18 mouse cellular contexts compared by ENCODE assay signal in genomic region chr2:165398164-165398785, GRCm38 (mm10). TPM values are rescaled to one million over a fixed set of nuclear protein-coding genes. Genes with fewer than 3 reads are reported as not detected.
DNase-seq lines count a peak whose midpoint lies in the region; ATAC-seq lines count a peak whose summit lies in the region.
"Had no signal": no experiment of that assay in that cellular context is flagged by ENCODE, and none has a peak within 500 bp of the region (broad histone marks: within the 10 kb centered on the region; RNA-seq: fewer than 3 reads in every experiment).

No protein-coding gene starts in this region.

- no peak overlapping the region for H3K4me2 ChIP-seq in forebrain, embryonic 11.5 days (ENCODE audit: low read depth, low read length, severe bottlenecking)
- no peak overlapping the region for H3K4me2 ChIP-seq in forebrain, embryonic 14.5 days (ENCODE audit: low read length)
- 0 out of 2 replicates have a peak overlapping the region, but pooled peaks have one; percentile 20 for H3K4me2 ChIP-seq in neural tube, embryonic 12.5 days (replicated peaks)
- no peak overlapping the region for H3K4me2 ChIP-seq in neural tube, embryonic 15.5 days
- H3K4me2 ChIP-seq in midbrain, embryonic 13.5 days (replicated peaks): no peak overlapping the region
- H3K4me2 ChIP-seq: embryonic facial prominence, embryonic 13.5 days; heart, embryonic 13.5 days had no signal

- H3K9ac ChIP-seq in forebrain, embryonic 11.5 days (ENCODE audit: low read length): no peak overlapping the region
- H3K9ac ChIP-seq in forebrain, embryonic 14.5 days (ENCODE audit: low read length): no peak overlapping the region
- H3K9ac ChIP-seq in neural tube, embryonic 12.5 days: no peak overlapping the region
- no peak overlapping the region for H3K9ac ChIP-seq in neural tube, embryonic 15.5 days (replicated peaks)
- no peak overlapping the region for H3K9ac ChIP-seq in midbrain, embryonic 13.5 days (replicated peaks)
- H3K9ac ChIP-seq: embryonic facial prominence, embryonic 13.5 days; heart, embryonic 13.5 days had no signal

- no peak overlapping the region for H3K27ac ChIP-seq in forebrain, embryonic 11.5 days (ENCODE audit: low read depth, low read length)
- H3K27ac ChIP-seq in forebrain, embryonic 14.5 days (ENCODE audit: low read depth, low read length): no peak overlapping the region
- H3K27ac ChIP-seq in neural tube, embryonic 12.5 days: no peak overlapping the region
- no peak overlapping the region for H3K27ac ChIP-seq in neural tube, embryonic 15.5 days (replicated peaks)
- peak overlapping the region; percentile 82 for H3K27ac ChIP-seq in hindbrain, embryonic 10.5 days
- peak overlapping the region; percentile 47; the same call in 1 of the 2 replicates for H3K27ac ChIP-seq in midbrain, embryonic 13.5 days

- DNase-seq in forebrain, embryonic 11.5 days (ENCODE audit: low spot score): peak; percentile 66
- DNase-seq in forebrain, embryonic 14.5 days (ENCODE audit: low spot score): no peak
- DNase-seq in hindbrain, embryonic 10.5 days (ENCODE audit: low spot score): peak; percentile 49
- no peak for DNase-seq in layer of hippocampus, postnatal 25 days (ENCODE audit: extremely low spot score in 1 of 2, low spot score in 1 of 2)
- DNase-seq in left cerebral cortex, adult 18-20 months (ENCODE audit: low spot score in 2 of 2): no peak
- DNase-seq: adrenal gland, adult 8-10 months; B cell, adult 2 months; kidney, postnatal 25 days had no signal

- WGBS in forebrain, embryonic 11.5 days: 60% methylated on average over 15 of the region's 15 CpGs
- 61% methylated on average over 14 of the region's 15 CpGs for WGBS in forebrain, embryonic 14.5 days
- 63% methylated on average over 14 of the region's 15 CpGs for WGBS in neural tube, embryonic 12.5 days
- WGBS in neural tube, embryonic 15.5 days: 69% methylated on average over 13 of the region's 15 CpGs
- WGBS in hindbrain, embryonic 10.5 days: 62% methylated on average over 15 of the region's 15 CpGs
- WGBS in midbrain, embryonic 13.5 days: 53% methylated on average over 15 of the region's 15 CpGs

- H3K27me3 ChIP-seq in forebrain, embryonic 11.5 days (ENCODE audit: control insufficient read depth, insufficient read depth, low read length): no peaks in the 10 kb centered on the region
- no peaks in the 10 kb centered on the region for H3K27me3 ChIP-seq in forebrain, embryonic 14.5 days (replicated peaks; ENCODE audit: control insufficient read depth, insufficient read depth, low read length)
- H3K27me3 ChIP-seq in neural tube, embryonic 12.5 days (replicated peaks): no peaks in the 10 kb centered on the region
- no peaks in the 10 kb centered on the region for H3K27me3 ChIP-seq in neural tube, embryonic 15.5 days (replicated peaks)
- no peaks in the 10 kb centered on the region for H3K27me3 ChIP-seq in hindbrain, embryonic 10.5 days (ENCODE audit: insufficient read depth, poor library complexity, severe bottlenecking)
- H3K27me3 ChIP-seq in midbrain, embryonic 13.5 days: no peaks in the 10 kb centered on the region
- H3K27me3 ChIP-seq: embryonic facial prominence, embryonic 13.5 days; heart, embryonic 13.5 days had no signal

- no peak overlapping the region for H3K4me3 ChIP-seq in forebrain, embryonic 11.5 days (ENCODE audit: low read depth, low read length)
- H3K4me3 ChIP-seq in forebrain, embryonic 14.5 days (ENCODE audit: low read depth, low read length): no peak overlapping the region
- H3K4me3 ChIP-seq in neural tube, embryonic 12.5 days: no peak overlapping the region
- H3K4me3 ChIP-seq in neural tube, embryonic 15.5 days (replicated peaks): no peak overlapping the region
- no peak overlapping the region for H3K4me3 ChIP-seq in hindbrain, embryonic 10.5 days
- H3K4me3 ChIP-seq in midbrain, embryonic 13.5 days (replicated peaks): no peak overlapping the region
- H3K4me3 ChIP-seq: embryonic facial prominence, embryonic 13.5 days; heart, embryonic 13.5 days; megakaryocyte, embryonic 14.5 days had no signal

- no peaks in the 10 kb centered on the region for H3K9me3 ChIP-seq in forebrain, embryonic 11.5 days (ENCODE audit: control insufficient read depth, low read length)
- H3K9me3 ChIP-seq in forebrain, embryonic 14.5 days (replicated peaks; ENCODE audit: control insufficient read depth, low read length): no peaks in the 10 kb centered on the region
- H3K9me3 ChIP-seq in neural tube, embryonic 12.5 days: no peaks in the 10 kb centered on the region
- H3K9me3 ChIP-seq in neural tube, embryonic 15.5 days (replicated peaks): no peaks in the 10 kb centered on the region
- 0 out of 2 replicates have a peak, but pooled peaks cover 4% of the 10 kb centered on the region for H3K9me3 ChIP-seq in hindbrain, embryonic 10.5 days
- H3K9me3 ChIP-seq in midbrain, embryonic 13.5 days: no peaks in the 10 kb centered on the region
- H3K9me3 ChIP-seq: embryonic facial prominence, embryonic 13.5 days; heart, embryonic 13.5 days had no signal

- ATAC-seq in forebrain, embryonic 11.5 days (replicated peaks; ENCODE audit: low FRiP score): no peak
- no peak for ATAC-seq in forebrain, embryonic 14.5 days
- ATAC-seq in neural tube, embryonic 12.5 days (ENCODE audit: low FRiP score, low read depth): no peak
- no peak for ATAC-seq in neural tube, embryonic 15.5 days (ENCODE audit: low FRiP score)
- ATAC-seq in midbrain, embryonic 13.5 days: peak; percentile 57; the same call in 1 of the 2 replicates

- H3K36me3 ChIP-seq in forebrain, embryonic 11.5 days (ENCODE audit: control insufficient read depth, insufficient read depth, low read length): no peaks in the 10 kb centered on the region
- no peaks in the 10 kb centered on the region for H3K36me3 ChIP-seq in forebrain, embryonic 14.5 days (ENCODE audit: control insufficient read depth, insufficient read depth, low read length)
- no peaks in the 10 kb centered on the region for H3K36me3 ChIP-seq in neural tube, embryonic 12.5 days
- no peaks in the 10 kb centered on the region for H3K36me3 ChIP-seq in neural tube, embryonic 15.5 days
- no peaks in the 10 kb centered on the region for H3K36me3 ChIP-seq in hindbrain, embryonic 10.5 days
- H3K36me3 ChIP-seq in midbrain, embryonic 13.5 days: no peaks in the 10 kb centered on the region
- H3K36me3 ChIP-seq: embryonic facial prominence, embryonic 13.5 days; heart, embryonic 13.5 days had no signal

- H3K4me1 ChIP-seq in forebrain, embryonic 11.5 days (replicated peaks; ENCODE audit: control insufficient read depth, insufficient read depth, low read length): peaks cover 10% of the 10 kb centered on the region; the same call in 1 of the 2 replicates
- H3K4me1 ChIP-seq in forebrain, embryonic 14.5 days (ENCODE audit: control insufficient read depth, insufficient read depth, low read length): no peaks in the 10 kb centered on the region
- H3K4me1 ChIP-seq in neural tube, embryonic 12.5 days: peaks cover 18% of the 10 kb centered on the region
- peaks cover 14% of the 10 kb centered on the region for H3K4me1 ChIP-seq in neural tube, embryonic 15.5 days
- H3K4me1 ChIP-seq in hindbrain, embryonic 10.5 days (replicated peaks): peaks cover 32% of the 10 kb centered on the region
- peaks cover 21% of the 10 kb centered on the region for H3K4me1 ChIP-seq in midbrain, embryonic 13.5 days (replicated peaks)

RNA-seq across cellular contexts. Expression of gene Ocstamp, which starts 1.9 kb away (rescaled TPM):
- polyA plus RNA-seq in forebrain, embryonic 11.5 days (2014; fragmentation: Nextera tagmentation; extraction: Ambion mirVana): 0.07 and 0.09 TPM in 2 replicates
- not detected in 2 replicates for polyA plus RNA-seq in forebrain, embryonic 14.5 days (2014; fragmentation: Nextera tagmentation; extraction: Ambion mirVana)
- polyA plus RNA-seq in neural tube, embryonic 12.5 days (2016; fragmentation: Nextera tagmentation; extraction: Ambion mirVana): 0.10 TPM in 1 of 2 replicates, not detected in the other
- 0.05 TPM in 1 of 2 replicates, not detected in the other for polyA plus RNA-seq in neural tube, embryonic 15.5 days (2015; fragmentation: Nextera tagmentation; extraction: Ambion mirVana)
- polyA plus RNA-seq in hindbrain, embryonic 10.5 days (2016; fragmentation: Nextera tagmentation; extraction: Ambion mirVana): 0.07 TPM in 1 of 2 replicates, not detected in the other
- not detected in 2 replicates for polyA plus RNA-seq in midbrain, embryonic 13.5 days (2015; fragmentation: Nextera tagmentation; extraction: Ambion mirVana)
- total RNA-seq in layer of hippocampus, postnatal 25 days (2021): not detected
- not detected for total RNA-seq in left cerebral cortex, adult 18-20 months (2021)
- total RNA-seq: left cerebral cortex, adult 8-10 months had no signal
- polyA plus RNA-seq: embryonic facial prominence, embryonic 13.5 days; heart, embryonic 13.5 days had no signal

RNA-seq across cellular contexts. Expression of gene Zfp334, which starts 10.2 kb away (rescaled TPM):
- 23.7 and 23.8 TPM in 2 replicates for polyA plus RNA-seq in forebrain, embryonic 11.5 days (2014; fragmentation: Nextera tagmentation; extraction: Ambion mirVana)
- polyA plus RNA-seq in forebrain, embryonic 14.5 days (2014; fragmentation: Nextera tagmentation; extraction: Ambion mirVana): 13.6 and 13.9 TPM in 2 replicates
- polyA plus RNA-seq in neural tube, embryonic 12.5 days (2016; fragmentation: Nextera tagmentation; extraction: Ambion mirVana): 18.1 and 18.8 TPM in 2 replicates
- polyA plus RNA-seq in neural tube, embryonic 15.5 days (2015; fragmentation: Nextera tagmentation; extraction: Ambion mirVana): 7.2 and 7.4 TPM in 2 replicates
- 16.9 and 19.9 TPM in 2 replicates for polyA plus RNA-seq in hindbrain, embryonic 10.5 days (2016; fragmentation: Nextera tagmentation; extraction: Ambion mirVana)
- polyA plus RNA-seq in midbrain, embryonic 13.5 days (2015; fragmentation: Nextera tagmentation; extraction: Ambion mirVana): 14.1 and 14.5 TPM in 2 replicates
- 10 to 100 TPM; 13.8 to 14.6 TPM for total RNA-seq in layer of hippocampus, postnatal 25 days (2021)
- total RNA-seq in left cerebral cortex, adult 18-20 months (2021): 10 to 100 TPM; 16.1 to 17.4 TPM

RNA-seq across cellular contexts. Expression of gene Zfp663, which starts 29.7 kb away (rescaled TPM):
- polyA plus RNA-seq in forebrain, embryonic 11.5 days (2014; fragmentation: Nextera tagmentation; extraction: Ambion mirVana): 4.7 and 5.8 TPM in 2 replicates
- polyA plus RNA-seq in forebrain, embryonic 14.5 days (2014; fragmentation: Nextera tagmentation; extraction: Ambion mirVana): 8.1 and 9.1 TPM in 2 replicates
- 5.4 and 6.3 TPM in 2 replicates for polyA plus RNA-seq in neural tube, embryonic 12.5 days (2016; fragmentation: Nextera tagmentation; extraction: Ambion mirVana)
- 3.8 and 4.7 TPM in 2 replicates for polyA plus RNA-seq in neural tube, embryonic 15.5 days (2015; fragmentation: Nextera tagmentation; extraction: Ambion mirVana)
- 5.5 and 6.7 TPM in 2 replicates for polyA plus RNA-seq in hindbrain, embryonic 10.5 days (2016; fragmentation: Nextera tagmentation; extraction: Ambion mirVana)
- 10.4 and 10.5 TPM in 2 replicates for polyA plus RNA-seq in midbrain, embryonic 13.5 days (2015; fragmentation: Nextera tagmentation; extraction: Ambion mirVana)
- under 1 TPM; 0.39 to 0.40 TPM for total RNA-seq in layer of hippocampus, postnatal 25 days (2021)
- not detected for total RNA-seq in left cerebral cortex, adult 18-20 months (2021)
- total RNA-seq: adrenal gland, adult 8-10 months; gastrocnemius, adult 18-20 months had no signal
- polyA plus RNA-seq: liver, embryonic 16.5 days; urinary bladder, adult 2 months had no signal

Comparison
In these comparisons a context has a peak if more than half of its experiments do, and no peak if none do; other contexts are left out.
1. DNase-seq: peak in forebrain, embryonic 11.5 days (single experiment) and hindbrain, embryonic 10.5 days (single experiment); none in forebrain, embryonic 14.5 days (single experiment), layer of hippocampus, postnatal 25 days (0 of 2) and left cerebral cortex, adult 18-20 months (0 of 2).
2. H3K27ac ChIP-seq: peak in hindbrain, embryonic 10.5 days (single experiment) and midbrain, embryonic 13.5 days (single experiment); none in forebrain, embryonic 11.5 days (single experiment), forebrain, embryonic 14.5 days (single experiment), neural tube, embryonic 12.5 days (single experiment) and neural tube, embryonic 15.5 days (single experiment).